Mouse (Mus musculus) CH12.LX (cell line): Measurements from ENCODE around the gene Kcnma1. TPM values are rescaled to one million over a fixed set of nuclear protein-coding genes. Genes with fewer than 3 reads are reported as not detected.
A peak's percentile ranks its signal among the peaks of the same experiment; 100 is the strongest.

Source experiments
- DNase-seq: peaks from one replicate; pipeline ENCODE4 v3.0.0-alpha.2; 2013; ENCODE audit errors: extremely low read depth
- H3K27ac ChIP-seq: 2 replicates; pipeline ENCODE4 v1.5.1; 2012; ENCODE audit warnings: low read depth, mild to moderate bottlenecking, control low read depth, moderate library complexity; ENCODE audit not compliant: insufficient read depth
- H3K27me3 ChIP-seq: replicated peaks from 2 replicates; pipeline ENCODE3; 2012; ENCODE audit warnings: inconsistent platforms
- H3K36me3 ChIP-seq, 2 experiments: replicated peaks in 1 of 2; 2 replicates each; pipeline versions ENCODE3 to v1.6.1; 2012; ENCODE audit warnings: inconsistent platforms in 1 of 2, low read length in 1 of 2, mild to moderate bottlenecking in 1 of 2, mixed read lengths in 1 of 2, moderate library complexity in 1 of 2; ENCODE audit not compliant: control insufficient read depth in 1 of 2, insufficient read depth in 1 of 2
- H3K4me1 ChIP-seq, 2 experiments: 2 replicates each; pipeline ENCODE4 v1.6.1; 2012; ENCODE audit warnings: inconsistent platforms in 1 of 2, moderate library complexity in 1 of 2; ENCODE audit not compliant: insufficient read depth in 2 of 2, control insufficient read depth in 1 of 2
- H3K4me2 ChIP-seq: 2 replicates; pipeline ENCODE4 v1.6.1; 2012; ENCODE audit warnings: low read depth, mild to moderate bottlenecking, control low read depth; ENCODE audit not compliant: poor library complexity, insufficient read depth, severe bottlenecking
- H3K4me3 ChIP-seq, 3 experiments: fragments of 150-350 bp in 1 of 3; sonication (generic) in 1 of 3; replicated peaks in 1 of 3; 2 replicates each; pipeline versions ENCODE3 to v1.5.1; 2011 to 2012; ENCODE audit warnings: low read depth in 2 of 3, low read length in 2 of 3, mild to moderate bottlenecking in 2 of 3, moderate library complexity in 2 of 3, control low read depth in 1 of 3, improper control_type of control experiment in 1 of 3, inconsistent platforms in 1 of 3, mixed read lengths in 1 of 3; ENCODE audit not compliant: poor library complexity in 1 of 3
- H3K79me2 ChIP-seq: replicated peaks from 2 replicates; pipeline ENCODE4 v1.6.1; 2012; ENCODE audit warnings: mild to moderate bottlenecking, moderate library complexity; ENCODE audit not compliant: control insufficient read depth, poor library complexity, insufficient read depth, severe bottlenecking; ENCODE audit errors: extremely low read depth
- H3K9ac ChIP-seq: 2 replicates; pipeline ENCODE4 v1.6.1; 2012; ENCODE audit warnings: low read depth, mild to moderate bottlenecking, control low read depth, moderate library complexity; ENCODE audit not compliant: insufficient read depth
- H3K9me3 ChIP-seq: replicated peaks from 2 replicates; pipeline ENCODE3; 2012; ENCODE audit warnings: low read length, inconsistent platforms, mixed read lengths
- BHLHE40 ChIP-seq: IDR thresholded peaks from 2 replicates; pipeline ENCODE4 v1.6.1; 2011; ENCODE audit warnings: mild to moderate bottlenecking, low read depth, low read length, improper control_type of control experiment
- CHD1 ChIP-seq: IDR thresholded peaks from 2 replicates; pipeline ENCODE4 v1.6.1; 2012; ENCODE audit warnings: low read depth, low read length, improper control_type of control experiment, inconsistent platforms
- CTCF ChIP-seq, 2 experiments: IDR thresholded peaks in 1 of 2; conservative IDR thresholded peaks in 1 of 2; 2 replicates each; pipeline ENCODE4 v1.5.1; 2011 to 2012; ENCODE audit warnings: low read depth in 2 of 2, low read length in 2 of 2, improper control_type of control experiment in 1 of 2, inconsistent platforms in 1 of 2, mild to moderate bottlenecking in 1 of 2, moderate library complexity in 1 of 2
- E2F4 ChIP-seq: IDR thresholded peaks from 2 replicates; pipeline ENCODE4 v1.6.1; 2011; ENCODE audit warnings: low read depth, low read length, improper control_type of control experiment; ENCODE audit not compliant: insufficient replicate concordance
- ELF1 ChIP-seq: IDR thresholded peaks from 2 replicates; pipeline ENCODE4 v1.6.1; 2014; ENCODE audit warnings: low read depth, mild to moderate bottlenecking, inconsistent platforms, low read length, improper control_type of control experiment
- EP300 ChIP-seq: IDR thresholded peaks from 2 replicates; pipeline ENCODE4 v1.6.1; 2011; ENCODE audit warnings: low read length, improper control_type of control experiment
- KAT2A ChIP-seq: IDR thresholded peaks from 2 replicates; pipeline ENCODE4 v1.6.1; 2012; ENCODE audit warnings: low read length, improper control_type of control experiment, inconsistent platforms; ENCODE audit not compliant: insufficient replicate concordance
- MAZ ChIP-seq: IDR thresholded peaks from 2 replicates; pipeline ENCODE4 v1.6.1; 2012; ENCODE audit warnings: low read depth, mild to moderate bottlenecking, inconsistent platforms, low read length, improper control_type of control experiment, moderate library complexity
- MEF2A ChIP-seq: IDR thresholded peaks from 2 replicates; pipeline ENCODE4 v1.6.1; 2014; ENCODE audit warnings: low read depth, mild to moderate bottlenecking, inconsistent platforms, low read length, improper control_type of control experiment, borderline replicate concordance
- MXI1 ChIP-seq: IDR thresholded peaks from 2 replicates; pipeline ENCODE4 v1.6.1; 2011; ENCODE audit warnings: mild to moderate bottlenecking, low read depth, low read length, improper control_type of control experiment
- MYC ChIP-seq: IDR thresholded peaks from 2 replicates; pipeline ENCODE4 v1.6.1; 2011; ENCODE audit warnings: low read depth, mild to moderate bottlenecking, improper control_type of control experiment, low read length
- NELFE ChIP-seq: IDR thresholded peaks from 2 replicates; pipeline ENCODE4 v1.6.1; 2011; ENCODE audit warnings: low read depth, low read length, improper control_type of control experiment
- NRF1 ChIP-seq: IDR thresholded peaks from 2 replicates; pipeline ENCODE4 v1.6.1; 2014; ENCODE audit warnings: low read depth, mild to moderate bottlenecking, inconsistent platforms, low read length, improper control_type of control experiment, moderate library complexity
- PAX5 ChIP-seq: IDR thresholded peaks from 2 replicates; pipeline ENCODE4 v1.6.1; 2012; ENCODE audit warnings: low read length, inconsistent platforms, mixed read lengths
- POLR2A ChIP-seq: IDR thresholded peaks from 2 replicates; pipeline ENCODE4 v1.6.1; 2011; ENCODE audit warnings: low read depth, mild to moderate bottlenecking, improper control_type of control experiment, low read length
- RAD21 ChIP-seq: IDR thresholded peaks from 2 replicates; pipeline ENCODE4 v1.6.1; 2011; ENCODE audit warnings: low read depth, mild to moderate bottlenecking, low read length, improper control_type of control experiment, moderate library complexity
- RCOR1 ChIP-seq: conservative IDR thresholded peaks from 2 replicates; pipeline ENCODE4 v1.6.1; 2012; ENCODE audit warnings: low read depth, mild to moderate bottlenecking, inconsistent platforms, low read length, improper control_type of control experiment
- SIN3A ChIP-seq: IDR thresholded peaks from 2 replicates; pipeline ENCODE4 v1.6.1; 2012; ENCODE audit warnings: low read length, improper control_type of control experiment, inconsistent platforms
- SMC3 ChIP-seq: IDR thresholded peaks from 2 replicates; pipeline ENCODE4 v1.6.1; 2011; ENCODE audit warnings: low read depth, low read length, improper control_type of control experiment
- TCF12 ChIP-seq: IDR thresholded peaks from 2 replicates; pipeline ENCODE4 v1.6.1; 2014; ENCODE audit warnings: low read depth, mild to moderate bottlenecking, inconsistent platforms, low read length, improper control_type of control experiment
- USF1 ChIP-seq: IDR thresholded peaks from 2 replicates; pipeline ENCODE4 v1.6.1; 2014; ENCODE audit warnings: low read depth, mild to moderate bottlenecking, inconsistent platforms, low read length, improper control_type of control experiment
- USF2 ChIP-seq: conservative IDR thresholded peaks from 2 replicates; pipeline ENCODE4 v1.6.1; 2011; ENCODE audit warnings: low read depth, low read length, improper control_type of control experiment
- ZNF384 ChIP-seq: IDR thresholded peaks from 2 replicates; pipeline ENCODE4 v1.6.1; 2012; ENCODE audit warnings: low read depth, low read length, improper control_type of control experiment, inconsistent platforms
- dilution Hi-C: fragments of 300-500 bp; cut with MboI; formaldehyde crosslinking; loops from 2 replicates; pipeline ENCODE4 v1.14.3; 2020; ENCODE audit warnings: low sequenced_read_pairs; ENCODE audit not compliant: extremely low pct_unique_long_range_greater_than_20kb, extremely low pct_ligation_motif_present
- in situ Hi-C: fragments of 300-500 bp; cut with MboI; formaldehyde crosslinking; loops from 3 replicates; pipeline ENCODE4 v1.14.3; 2019; ENCODE audit warnings: low sequenced_read_pairs, low pct_ligation_motif_present, low pct_unique_long_range_greater_than_20kb, mixed read lengths
- polyA plus RNA-seq: library from polyadenylated mRNA; unstranded; fragments of >175 nt; gene quantifications from 2 replicates; pipeline ENCODE4 v1.2.1, GENCODE M21; 2012; ENCODE audit warnings: low read depth; ENCODE audit not compliant: insufficient read length
- total RNA-seq, 2 experiments: library from RNA; depleted of rRNA; stranded (reverse); fragments of 300-350 nt in 1 of 2; fragments of >200 nt in 1 of 2; gene quantifications; 2 replicates each; pipeline ENCODE4 v1.2.3; 2012 to 2014

Gene Kcnma1
- total and polyA plus RNA-seq, 3 experiments = 0.10 to 0.17 (median 0.12) TPM

DNA sequence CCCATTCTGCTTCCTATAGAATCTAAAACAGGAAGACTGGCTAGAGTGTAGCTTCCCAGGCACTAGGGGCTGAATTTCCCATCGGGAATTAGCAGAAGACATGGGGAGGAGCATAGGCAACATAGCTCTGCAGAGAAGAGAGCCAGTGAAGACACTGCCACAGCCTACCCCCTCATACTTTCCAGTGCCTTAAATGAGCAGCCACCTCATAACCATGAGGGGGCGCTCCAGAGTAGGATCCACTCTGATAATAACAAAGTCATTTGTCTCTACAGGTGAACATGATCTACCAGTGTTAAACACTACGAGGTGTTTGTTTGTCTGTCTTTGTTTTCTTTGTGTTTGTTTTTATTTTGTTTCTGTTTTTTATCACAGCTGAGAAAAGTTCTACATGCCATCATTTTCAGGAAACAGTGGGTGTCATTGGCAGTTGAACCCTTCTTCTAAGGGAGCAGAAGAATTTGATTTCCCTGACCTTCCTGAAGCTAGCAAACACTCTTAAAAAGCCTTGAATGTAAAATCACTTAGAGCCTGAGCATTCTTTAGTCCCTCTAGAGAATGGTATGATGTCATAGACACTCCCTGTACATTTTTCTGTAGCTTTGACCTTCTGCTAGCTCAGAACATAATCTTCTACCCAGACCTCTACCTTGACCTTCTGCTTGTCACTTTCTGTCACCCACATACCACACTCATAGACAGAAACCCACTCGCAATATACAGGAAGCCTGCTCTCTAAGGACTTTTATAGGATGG lies 747.6 kb downstream of the Kcnma1 start:
- Histone ChIP-seq H3K4me3 (no peak overlapping the region), H3K27ac (no peak overlapping the region), H3K36me3 (no peaks in the 10 kb centered on the region), H3K9ac (no peak overlapping the region), H3K9me3 (no peaks in the 10 kb centered on the region), H3K27me3 (no peaks in the 10 kb centered on the region), H3K4me1 (no peaks in the 10 kb centered on the region), H3K79me2 (no peaks in the 10 kb centered on the region), H3K4me2 (peak overlapping the region; percentile 13; the same call in 1 of the 2 replicates)
- no peak for TF ChIP-seq NELFE
- no peak for TF ChIP-seq MXI1
- TF ChIP-seq CTCF (conservative IDR thresholded peaks at IDR 0.05 in 1 of 2, IDR thresholded peaks at IDR 0.05 in 1 of 2; ENCODE audit: low read depth in 2 of 2, low read length in 2 of 2) = peak; percentile 47 to 59
- TF ChIP-seq SIN3A = no peak
- TF ChIP-seq KAT2A = no peak
- no peak for TF ChIP-seq PAX5
- TF ChIP-seq RAD21 = peak; percentile 36
- no peak for TF ChIP-seq ZNF384
- peak; percentile 72 for TF ChIP-seq SMC3
- no peak for TF ChIP-seq RCOR1
- peak; percentile 56 for DNase-seq
- dilution Hi-C loops (no loop called here), in situ Hi-C loops (loop anchor here (10.0 kb wide), 1 partner anchor 128 kb away; no protein-coding TSS in a partner anchor)

DNA sequence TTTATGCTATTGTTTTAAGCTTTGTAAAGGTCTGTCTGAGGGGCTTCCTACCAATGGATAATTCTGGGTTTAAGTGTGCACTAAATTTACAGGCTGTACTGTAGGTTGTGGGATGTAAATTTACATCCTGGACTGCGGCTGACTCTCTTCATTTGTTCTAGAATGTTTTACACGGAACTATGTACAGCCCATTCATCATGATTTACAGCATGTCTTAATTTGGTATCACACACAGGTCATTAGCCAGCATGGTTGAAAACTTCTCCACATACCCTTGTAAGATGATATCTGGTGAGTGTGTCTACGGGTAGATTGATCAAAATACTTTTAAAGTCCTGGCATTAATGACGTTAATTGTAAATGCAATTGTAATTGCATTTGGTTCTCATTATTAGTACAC lies 761.1 kb downstream of the Kcnma1 start:
- no peaks in the 10 kb centered on the region for H3K27me3 ChIP-seq
- H3K27ac ChIP-seq = no peak overlapping the region
- H3K36me3 ChIP-seq = no peaks in the 10 kb centered on the region
- H3K4me3 ChIP-seq = no peak overlapping the region
- dilution Hi-C loops = no loop called here
- no peak overlapping the region for H3K4me2 ChIP-seq
- in situ Hi-C loops = no loop called here
- TF ChIP-seq CHD1 (no peak), CTCF (conservative IDR thresholded peaks at IDR 0.05 in 1 of 2, IDR thresholded peaks at IDR 0.05 in 1 of 2; ENCODE audit: low read depth in 2 of 2, low read length in 2 of 2) (no peak), RAD21 (no peak), POLR2A (no peak), BHLHE40 (no peak)
- H3K4me1 ChIP-seq = no peaks in the 10 kb centered on the region
- H3K9ac ChIP-seq = no peak overlapping the region
- DNase-seq = no peak
- no peaks in the 10 kb centered on the region for H3K9me3 ChIP-seq
- H3K79me2 ChIP-seq = no peaks in the 10 kb centered on the region

DNA sequence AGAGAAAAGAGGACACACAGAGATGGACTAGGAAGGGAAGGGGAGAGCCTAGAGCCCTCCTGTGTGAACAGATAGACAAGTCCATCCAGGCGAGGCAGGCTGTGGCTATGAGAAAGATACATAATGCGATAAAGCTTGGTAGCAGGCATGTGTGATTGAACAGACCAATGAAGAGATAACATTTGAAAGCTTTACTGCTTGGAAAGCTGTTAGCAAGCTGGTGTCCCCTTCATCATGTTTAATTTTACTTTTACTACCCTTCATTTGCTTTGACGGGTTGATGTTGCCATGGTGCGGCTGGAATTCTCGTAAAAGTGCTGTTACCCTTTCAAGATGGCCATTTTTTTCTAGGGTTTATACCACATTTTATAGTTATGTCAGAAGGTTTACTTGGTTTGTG lies 769.8 kb downstream of the Kcnma1 start:
- dilution Hi-C loops (no loop called here), in situ Hi-C loops (no loop called here)
- no peaks in the 10 kb centered on the region for H3K27me3 ChIP-seq
- H3K36me3 ChIP-seq = no peaks in the 10 kb centered on the region
- no peaks in the 10 kb centered on the region for H3K4me1 ChIP-seq
- H3K9ac ChIP-seq = no peak overlapping the region
- H3K4me2 ChIP-seq = no peak overlapping the region
- H3K79me2 ChIP-seq = no peaks in the 10 kb centered on the region
- H3K4me3 ChIP-seq = no peak overlapping the region
- TF ChIP-seq CHD1 (no peak), MEF2A (no peak), USF1 (no peak), ELF1 (no peak), EP300 (no peak), TCF12 (no peak), BHLHE40 (no peak), RAD21 (no peak), MYC (no peak), USF2 (no peak), NRF1 (no peak), MAZ (no peak), E2F4 (no peak), NELFE (no peak)
- DNase-seq = no peak
- no peaks in the 10 kb centered on the region for H3K9me3 ChIP-seq
- H3K27ac ChIP-seq = no peak overlapping the region
